Mouse (Mus musculus): Measurements from ENCODE around the gene Smim14.
A peak's percentile ranks its signal among the peaks of the same experiment; 100 is the strongest.

Smim14 gene

GRCm38 (mm10) chr5:65457846-65458245 lies 79.1 kb downstream of the Smim14 start:
- no peak for DNase-seq

GRCm38 (mm10) chr5:65457086-65457827 lies 79.7 kb downstream of the Smim14 start:
- DNase-seq: no peak

DNA sequence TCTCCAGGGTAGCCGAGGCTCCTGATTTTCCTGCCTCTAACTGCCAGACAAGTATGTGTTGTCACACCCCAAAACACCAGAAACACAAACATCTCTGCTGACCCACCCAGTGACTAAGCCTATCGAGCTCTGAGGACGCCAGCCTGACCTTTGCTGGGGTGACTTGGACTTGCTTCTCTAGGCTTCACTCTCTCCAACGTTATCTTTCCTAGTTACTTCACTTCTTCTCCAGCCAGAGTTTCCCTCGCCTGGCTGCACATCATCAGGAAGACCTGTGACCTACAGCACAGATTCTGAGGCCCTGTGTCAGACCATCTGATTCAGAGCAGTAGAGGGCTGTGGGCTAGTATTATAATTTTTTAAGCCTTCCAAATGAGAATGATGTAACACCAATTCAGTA lies 82.2 kb downstream of the Smim14 start:
- DNase-seq: no peak

DNA sequence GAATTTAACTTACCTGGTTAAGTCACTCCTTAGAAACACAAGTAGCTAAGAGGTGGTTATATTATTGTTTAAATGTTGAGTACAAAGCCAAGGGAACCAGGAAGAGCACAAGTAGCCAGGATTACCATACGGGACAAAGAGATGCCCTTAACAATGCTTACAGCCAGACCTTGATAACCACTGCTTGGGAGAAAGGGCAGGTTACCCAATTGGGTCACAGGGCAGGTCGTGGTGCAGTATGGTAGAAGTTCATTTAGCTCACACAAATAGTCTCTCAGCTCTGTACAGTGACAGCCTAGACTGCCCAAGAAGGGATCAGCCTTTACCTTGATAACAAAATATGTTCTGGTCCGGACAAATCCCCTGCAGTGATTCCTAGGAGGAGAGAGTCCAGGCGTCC lies 88.0 kb downstream of the Smim14 start:
- no peak for DNase-seq

GRCm38 (mm10) chr5:65447826-65448225 lies 89.2 kb downstream of the Smim14 start:
- peak; percentile 84 to 86 for DNase-seq

DNA sequence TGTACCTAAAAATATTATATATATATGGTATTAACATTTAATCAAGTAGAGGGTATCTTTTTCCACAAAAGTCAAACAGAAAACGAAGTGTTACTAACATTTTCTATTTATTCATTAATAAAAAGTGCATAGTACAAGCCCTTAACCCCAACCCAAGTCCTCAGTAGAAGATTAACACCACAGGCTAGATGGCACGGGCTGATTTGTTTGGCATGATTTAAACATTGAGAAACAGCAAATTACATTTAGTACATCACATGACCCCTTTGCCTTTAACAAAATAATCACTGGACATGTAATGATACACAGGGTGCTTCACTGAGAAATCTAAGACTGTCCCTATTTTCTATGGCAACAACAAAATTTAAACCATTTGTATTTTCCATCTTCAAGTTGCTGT lies 90.2 kb downstream of the Smim14 start:
- no peak for DNase-seq

- no peak for DNase-seq
Measured at GRCm38 (mm10) chr5:65444981-65445380, 92.0 kb downstream of the Smim14 start.

- DNase-seq: no peak
Measured at GRCm38 (mm10) chr5:65438041-65438440, 98.9 kb downstream of the Smim14 start.

DNA sequence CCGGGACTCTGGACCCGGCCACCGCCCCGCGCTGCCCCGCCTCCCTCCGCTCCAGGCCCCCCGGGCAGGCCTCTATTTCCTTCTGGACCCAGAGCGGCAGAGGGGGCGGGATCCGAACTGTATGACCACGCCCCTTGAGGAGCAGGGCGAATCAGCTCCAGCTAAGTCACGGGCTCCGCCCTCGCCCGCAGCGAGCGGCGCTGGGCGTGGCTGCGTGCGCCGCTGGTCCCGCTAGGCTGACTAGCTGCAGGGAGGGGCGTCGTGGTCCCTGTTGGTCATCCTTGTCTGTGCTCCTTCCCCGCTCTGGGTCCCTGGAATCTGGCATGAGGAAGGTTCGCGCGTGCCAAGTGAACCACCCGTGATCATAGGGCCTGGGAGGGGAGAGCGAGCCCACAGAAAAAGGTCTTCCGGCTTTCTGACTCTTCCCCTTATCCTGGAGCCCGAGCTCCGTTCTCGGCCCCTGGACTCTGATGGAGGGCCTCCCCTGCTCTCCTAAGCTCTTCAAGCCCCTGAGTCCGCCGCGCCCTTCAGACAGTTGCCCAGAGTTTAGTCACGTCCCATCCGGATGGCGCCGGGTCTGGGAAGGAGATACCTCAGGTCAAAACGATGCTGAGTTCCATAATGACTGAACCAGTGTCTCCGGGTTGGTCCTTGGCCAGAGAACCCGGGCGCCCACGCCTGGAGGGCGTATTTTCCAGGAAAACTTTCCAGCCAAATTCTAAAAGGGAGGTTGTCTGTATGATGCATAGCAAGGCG lies 101.0 kb downstream of the Smim14 start, which contains the start of gene Ugdh:
Ugdh (minus strand) TSS at position 144 of the 756 bp plus-strand sequence.
- peak; percentile 92 to 95 for DNase-seq

- DNase-seq: no peak
Measured at GRCm38 (mm10) chr5:65435363-65435805, 101.6 kb downstream of the Smim14 start.

DNA sequence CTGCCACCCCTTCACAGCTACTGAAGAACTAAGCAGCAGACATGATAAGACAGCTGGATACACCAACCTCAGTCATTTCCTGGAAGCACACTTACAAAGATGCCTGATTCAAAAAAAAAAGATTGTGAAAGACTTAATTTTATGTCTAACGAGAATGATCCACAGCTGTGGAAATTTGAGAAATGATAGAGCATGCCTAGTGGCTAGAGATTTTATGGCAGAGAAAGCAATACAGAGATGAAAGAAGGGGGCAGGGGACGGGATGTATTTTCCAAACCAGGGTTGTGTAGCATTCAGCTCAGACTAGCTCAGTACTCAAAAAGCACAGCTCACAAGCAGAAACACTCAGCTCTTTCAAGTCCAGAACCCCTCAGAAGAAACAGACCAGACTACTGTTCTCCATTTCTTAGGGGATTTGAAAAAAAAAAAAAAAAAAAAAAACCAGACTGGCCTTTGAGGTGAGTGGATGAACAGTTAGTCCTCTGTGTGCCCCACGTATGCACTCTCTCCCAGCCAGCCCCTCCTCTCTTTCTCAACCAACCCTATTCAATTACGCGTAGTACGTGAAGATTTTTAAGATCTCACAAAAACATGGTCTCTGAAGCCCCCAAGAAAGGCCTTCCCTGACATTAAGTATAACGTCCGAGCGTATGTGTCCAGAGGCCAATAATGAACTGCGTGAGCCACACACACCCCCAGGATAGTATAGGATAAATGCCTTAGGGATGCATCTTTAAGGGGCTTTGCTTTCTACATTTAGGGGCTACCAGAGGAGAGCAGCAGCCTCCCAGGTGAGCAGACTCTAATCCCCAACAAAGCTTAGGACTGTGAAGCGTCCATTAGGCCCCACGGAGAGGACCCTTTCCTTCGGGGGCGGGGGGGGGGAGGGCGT lies 102.3 kb downstream of the Smim14 start:
- no peak for DNase-seq

DNA sequence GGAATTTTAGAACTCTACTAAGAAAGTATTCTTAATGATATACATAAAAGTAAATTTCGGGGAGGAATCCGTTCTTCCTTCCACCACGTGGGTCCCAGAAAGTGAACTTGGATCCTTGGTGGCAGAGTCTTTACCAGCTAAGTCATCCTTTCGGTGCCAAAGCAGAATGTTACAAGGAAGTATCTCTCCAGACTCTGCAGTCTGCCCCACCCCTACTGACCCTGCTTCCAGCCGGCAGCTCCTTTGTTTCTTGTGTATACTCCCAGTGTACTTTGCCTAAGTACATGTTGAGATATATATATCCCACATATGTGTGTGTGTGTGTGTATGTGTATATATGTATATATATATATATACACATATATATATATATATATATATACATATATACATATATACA lies 107.5 kb downstream of the Smim14 start:
- DNase-seq: no peak

- no peak for DNase-seq
Measured at GRCm38 (mm10) chr5:65428321-65428720, 108.7 kb downstream of the Smim14 start.

GRCm38 (mm10) chr5:65425251-65425650 lies 111.7 kb downstream of the Smim14 start:
- no peak for DNase-seq

DNA sequence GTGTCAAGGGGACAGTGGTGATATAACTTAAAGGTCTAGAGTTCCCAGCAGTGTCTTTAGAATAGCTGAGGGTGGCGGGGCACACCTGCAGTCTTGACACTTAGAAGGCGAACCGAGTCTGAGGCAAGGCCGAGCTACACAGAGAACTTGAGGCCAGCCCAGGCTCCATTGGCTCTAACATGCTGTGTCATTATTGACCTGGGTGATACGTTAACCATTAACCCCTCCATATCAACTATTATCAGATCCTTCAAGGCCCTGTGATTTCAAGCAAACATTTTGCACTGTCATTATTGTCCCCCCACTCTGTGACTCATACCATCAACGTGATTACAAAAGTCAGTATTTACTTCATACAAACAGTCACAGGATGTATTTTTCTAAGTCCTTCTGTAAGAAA lies 112.8 kb downstream of the Smim14 start:
- no peak for DNase-seq

GRCm38 (mm10) chr5:65422803-65423202 lies 114.2 kb downstream of the Smim14 start:
- no peak for DNase-seq

DNA sequence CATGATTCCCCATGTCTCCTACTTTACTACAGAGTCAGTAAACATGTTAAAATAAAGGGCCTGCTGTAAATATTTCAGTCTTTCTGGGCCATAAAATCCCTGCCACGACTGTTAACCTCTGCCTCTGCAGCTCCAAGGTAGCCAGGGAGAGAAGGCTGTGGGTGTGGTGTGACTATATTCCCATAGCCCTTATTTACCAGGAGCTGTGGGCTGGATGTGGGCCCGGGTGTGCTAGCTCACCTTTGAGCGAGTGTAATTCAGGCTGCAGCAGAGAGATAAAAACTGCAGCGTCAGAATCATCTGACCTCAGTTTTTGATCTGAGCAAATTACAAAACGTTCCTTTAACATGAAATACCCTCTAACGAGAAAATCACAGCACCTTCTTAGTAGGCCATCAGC lies 116.2 kb downstream of the Smim14 start:
- DNase-seq: no peak

- no peak for DNase-seq
Measured at GRCm38 (mm10) chr5:65419136-65419535, 117.8 kb downstream of the Smim14 start.

GRCm38 (mm10) chr5:65415653-65416458 lies 121.1 kb downstream of the Smim14 start:
- DNase-seq: peak in 1 of 2 experiments; percentile 14

GRCm38 (mm10) chr5:65407989-65408388 lies 129.0 kb downstream of the Smim14 start:
- DNase-seq: no peak

DNA sequence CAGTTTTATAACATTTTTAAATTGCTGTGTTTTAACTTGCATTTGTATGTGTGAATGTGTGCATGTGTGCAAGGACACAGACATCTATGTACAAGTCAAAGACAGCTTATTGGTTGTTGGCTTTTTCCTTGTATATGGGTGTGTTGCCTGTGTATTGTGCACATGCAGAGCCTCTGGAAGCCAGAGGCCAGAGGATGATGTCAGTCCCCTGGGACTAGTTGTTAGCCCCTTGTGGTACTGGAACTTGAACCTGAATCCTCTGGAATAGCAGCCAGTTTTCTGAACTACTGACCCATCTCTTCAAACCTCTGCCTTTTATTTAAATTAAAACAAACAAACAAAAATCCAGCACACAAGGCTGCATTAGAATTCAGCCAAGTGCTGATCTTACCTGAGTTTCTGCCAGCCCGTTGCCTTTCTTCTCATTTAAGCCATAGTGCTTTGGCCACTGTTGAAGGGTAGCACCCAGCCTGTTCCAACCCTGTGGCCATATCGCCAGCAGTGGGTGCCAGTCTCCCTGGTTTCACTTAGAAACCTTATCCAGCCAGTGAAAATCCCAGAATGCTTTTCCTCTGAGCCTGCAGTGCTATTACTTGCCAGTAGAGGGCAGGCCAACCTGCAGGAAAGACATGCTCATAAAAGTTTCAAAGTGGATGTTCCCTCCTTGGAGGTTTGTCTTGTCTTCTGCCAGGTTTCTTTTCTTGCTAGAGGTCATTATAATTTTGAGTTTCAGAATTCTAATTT lies 135.6 kb downstream of the Smim14 start:
- peak; percentile 83 to 88 for DNase-seq

All from cerebellum, postnatal 36 days (tissue).